ENCODE assay signal across 32 mouse cellular contexts in genomic region chr5:104089751-104090150, GRCm38 (mm10). TPM values are rescaled to one million over a fixed set of nuclear protein-coding genes. Genes with fewer than 3 reads are reported as not detected.
DNase-seq lines count a peak whose midpoint lies in the region; ATAC-seq and TF ChIP-seq lines count a peak whose summit lies in the region.
"Had no signal": no experiment of that assay in that cellular context is flagged by ENCODE, and none has a peak within 500 bp of the region (broad histone marks: within the 10 kb centered on the region; RNA-seq: fewer than 3 reads in every experiment).

No protein-coding gene starts in this region.

- H3K4me3 ChIP-seq in hindbrain, postnatal 0 days (ENCODE audit: low read length) = no peak overlapping the region
- no peak overlapping the region for H3K4me3 ChIP-seq in hindbrain, embryonic 14.5 days (replicated peaks; ENCODE audit: low read length)
- H3K4me3 ChIP-seq in midbrain, postnatal 0 days (ENCODE audit: low read depth, low read length) = no peak overlapping the region
- no peak overlapping the region for H3K4me3 ChIP-seq in midbrain, embryonic 10.5 days
- H3K4me3 ChIP-seq: embryonic facial prominence, embryonic 13.5 days; embryonic facial prominence, embryonic 15.5 days; erythroblast, embryonic 14.5 days; forebrain, embryonic 10.5 days; forebrain, embryonic 12.5 days had no signal

- H3K27me3 ChIP-seq in hindbrain, postnatal 0 days (ENCODE audit: insufficient read depth, low read length) = no peaks in the 10 kb centered on the region
- no peaks in the 10 kb centered on the region for H3K27me3 ChIP-seq in hindbrain, embryonic 14.5 days (ENCODE audit: control insufficient read depth, insufficient read depth, low read length)
- H3K27me3 ChIP-seq in midbrain, postnatal 0 days (ENCODE audit: insufficient read depth, low read length) = no peaks in the 10 kb centered on the region
- no peaks in the 10 kb centered on the region for H3K27me3 ChIP-seq in midbrain, embryonic 10.5 days (ENCODE audit: low read depth, poor library complexity, severe bottlenecking)
- H3K27me3 ChIP-seq: CH12.LX; embryonic facial prominence, embryonic 13.5 days; embryonic facial prominence, embryonic 15.5 days; forebrain, embryonic 12.5 days had no signal

- no peak for TF ChIP-seq POLR2A in brain, embryonic 14.5 days (IDR thresholded peaks at IDR 0.05; ENCODE audit: borderline replicate concordance, extremely low read depth, insufficient read depth, insufficient read length, poor library complexity, severe bottlenecking)

- H3K36me3 ChIP-seq in hindbrain, postnatal 0 days (ENCODE audit: insufficient read depth, low read length) = peaks cover 4% of the 10 kb centered on the region; the same call in 1 of the 2 replicates
- peaks cover 13% of the 10 kb centered on the region; the same call in 1 of the 2 replicates for H3K36me3 ChIP-seq in hindbrain, embryonic 14.5 days (replicated peaks; ENCODE audit: control insufficient read depth, insufficient read depth)
- peaks cover 9% of the 10 kb centered on the region for H3K36me3 ChIP-seq in midbrain, postnatal 0 days (ENCODE audit: insufficient read depth, low read length)
- 0 out of 2 replicates have a peak, but pooled peaks cover 5% of the 10 kb centered on the region for H3K36me3 ChIP-seq in midbrain, embryonic 10.5 days
- H3K36me3 ChIP-seq: forebrain, embryonic 10.5 days; forebrain, embryonic 12.5 days; G1E had no signal

- 71% methylated on average over 2 of the region's 2 CpGs for WGBS in hindbrain, postnatal 0 days
- 77% methylated on average over 2 of the region's 2 CpGs for WGBS in hindbrain, embryonic 14.5 days
- 69% methylated on average over 2 of the region's 2 CpGs for WGBS in midbrain, postnatal 0 days
- WGBS in midbrain, embryonic 10.5 days = 92% methylated on average over 2 of the region's 2 CpGs

- peak; percentile 54 to 60 for DNase-seq in cerebellum, postnatal 10 days
- DNase-seq in cerebellum, postnatal 25 days = no peak
- DNase-seq in hindbrain, postnatal 0 days (ENCODE audit: low spot score) = peak; percentile 28
- DNase-seq in hindbrain, embryonic 14.5 days (ENCODE audit: low spot score) = no peak
- DNase-seq in midbrain, postnatal 0 days (ENCODE audit: low spot score) = peak; percentile 53
- no peak for DNase-seq in midbrain, embryonic 10.5 days (ENCODE audit: low spot score)
- peak; percentile 14 for DNase-seq in brain, embryonic 14.5 days (ENCODE audit: low read depth)
- DNase-seq: adrenal gland, adult 8-10 months; adrenal gland, postnatal 14 days; adrenal gland, postnatal 36 days; B cell, adult 2 months; cerebellum, adult 11 months; cerebellum, adult 18-20 months; cerebellum, adult 8-10 months; cerebellum, adult 9-11 months; cerebellum, postnatal 36 days; embryo, embryonic 11 days had no signal

- H3K27ac ChIP-seq in hindbrain, postnatal 0 days = no peak overlapping the region
- no peak overlapping the region for H3K27ac ChIP-seq in hindbrain, embryonic 14.5 days
- H3K27ac ChIP-seq in midbrain, postnatal 0 days (ENCODE audit: low read depth, low read length) = no peak overlapping the region
- H3K27ac ChIP-seq in midbrain, embryonic 10.5 days (replicated peaks) = no peak overlapping the region
- H3K27ac ChIP-seq: embryonic facial prominence, embryonic 13.5 days; embryonic facial prominence, embryonic 15.5 days; forebrain, embryonic 10.5 days; forebrain, embryonic 12.5 days had no signal

- ATAC-seq in hindbrain, postnatal 0 days = no peak
- no peak for ATAC-seq in hindbrain, embryonic 14.5 days (ENCODE audit: low FRiP score)
- no peak for ATAC-seq in midbrain, postnatal 0 days (ENCODE audit: low FRiP score)
- ATAC-seq: activated CD4-positive, CD25-positive, alpha-beta regulatory T cell, adult 4 months; CD4-positive, CD25-positive, alpha-beta regulatory T cell, adult 4 months; forebrain, embryonic 14.5 days; forebrain, embryonic 16.5 days; Patski had no signal

- H3K9ac ChIP-seq in hindbrain, postnatal 0 days (replicated peaks; ENCODE audit: low read length) = no peak overlapping the region
- no peak overlapping the region for H3K9ac ChIP-seq in hindbrain, embryonic 14.5 days
- no peak overlapping the region for H3K9ac ChIP-seq in midbrain, postnatal 0 days (replicated peaks; ENCODE audit: low read length, poor library complexity, severe bottlenecking)
- H3K9ac ChIP-seq: embryonic facial prominence, embryonic 13.5 days; embryonic facial prominence, embryonic 15.5 days; forebrain, embryonic 12.5 days had no signal

- H3K4me1 ChIP-seq in hindbrain, postnatal 0 days (ENCODE audit: insufficient read depth, low read length) = no peaks in the 10 kb centered on the region
- no peaks in the 10 kb centered on the region for H3K4me1 ChIP-seq in hindbrain, embryonic 14.5 days (replicated peaks; ENCODE audit: control insufficient read depth, insufficient read depth, low read length)
- H3K4me1 ChIP-seq in midbrain, postnatal 0 days (ENCODE audit: insufficient read depth, low read length) = no peaks in the 10 kb centered on the region
- H3K4me1 ChIP-seq in midbrain, embryonic 10.5 days = no peaks in the 10 kb centered on the region
- H3K4me1 ChIP-seq: embryonic facial prominence, embryonic 13.5 days; embryonic facial prominence, embryonic 15.5 days; forebrain, embryonic 10.5 days; forebrain, embryonic 12.5 days had no signal

- no peak overlapping the region for H3K4me2 ChIP-seq in hindbrain, postnatal 0 days (ENCODE audit: low read depth, low read length)
- no peak overlapping the region for H3K4me2 ChIP-seq in hindbrain, embryonic 14.5 days (replicated peaks)
- no peak overlapping the region for H3K4me2 ChIP-seq in midbrain, postnatal 0 days (ENCODE audit: low read depth, low read length, poor library complexity, severe bottlenecking)
- H3K4me2 ChIP-seq: embryonic facial prominence, embryonic 13.5 days; embryonic facial prominence, embryonic 15.5 days; forebrain, embryonic 12.5 days had no signal

- TF ChIP-seq CTCF in hindbrain, postnatal 0 days (IDR thresholded peaks at IDR 0.05; ENCODE audit: low read depth) = no peak
- no peak for TF ChIP-seq CTCF in midbrain, postnatal 0 days (IDR thresholded peaks at IDR 0.05)
- no peak for TF ChIP-seq CTCF in brain, embryonic 14.5 days (IDR thresholded peaks at IDR 0.05; ENCODE audit: borderline replicate concordance, extremely low read depth, insufficient read depth, insufficient read length)

- no peaks in the 10 kb centered on the region for H3K9me3 ChIP-seq in hindbrain, postnatal 0 days (ENCODE audit: low read length)
- H3K9me3 ChIP-seq in hindbrain, embryonic 14.5 days (ENCODE audit: control insufficient read depth, low read length) = no peaks in the 10 kb centered on the region
- H3K9me3 ChIP-seq in midbrain, postnatal 0 days (ENCODE audit: low read length) = no peaks in the 10 kb centered on the region
- 0 out of 2 replicates have a peak, but pooled peaks cover 3% of the 10 kb centered on the region for H3K9me3 ChIP-seq in midbrain, embryonic 10.5 days (replicated peaks)
- H3K9me3 ChIP-seq: embryonic facial prominence, embryonic 13.5 days; embryonic facial prominence, embryonic 15.5 days; forebrain, embryonic 10.5 days; forebrain, embryonic 12.5 days; G1E had no signal

RNA-seq across cellular contexts. Expression of gene Gm17660, which starts 12.3 kb away (rescaled TPM):
- 0.58 TPM in 1 of 2 replicates, not detected in the other for total RNA-seq in hindbrain, postnatal 0 days (2014; rRNA removed)
- polyA plus RNA-seq in hindbrain, postnatal 0 days (2015; fragmentation: Nextera tagmentation; extraction: Ambion mirVana) = 0.61 TPM in 1 of 2 replicates, not detected in the other
- polyA plus RNA-seq in hindbrain, embryonic 14.5 days (2014; fragmentation: Nextera tagmentation; extraction: Ambion mirVana) = not detected in 2 replicates
- not detected in 2 replicates for total RNA-seq in midbrain, postnatal 0 days (2014; rRNA removed)
- polyA plus RNA-seq in midbrain, postnatal 0 days (2015; fragmentation: Nextera tagmentation; extraction: Ambion mirVana) = 0.83 and 1.1 TPM in 2 replicates
- not detected in 2 replicates for polyA plus RNA-seq in midbrain, embryonic 10.5 days (2016; fragmentation: Nextera tagmentation; extraction: Ambion mirVana)
- polyA plus RNA-seq in brain, embryonic 14.5 days (2012; rRNA removed) = not detected in 2 replicates
- total RNA-seq: adrenal gland, adult 18-20 months; adrenal gland, adult 8-10 months; adrenal gland, postnatal 14 days; adrenal gland, postnatal 36 days; CH12.LX; common myeloid progenitor, adult 5-6 weeks; G1E had no signal
- polyA plus RNA-seq: activated CD4-positive, CD25-positive, alpha-beta regulatory T cell, adult 4 months; CD4-positive, CD25-positive, alpha-beta regulatory T cell, adult 4 months; embryonic facial prominence, embryonic 11.5 days; embryonic facial prominence, embryonic 13.5 days; erythroblast, embryonic 14.5 days; forebrain, embryonic 12.5 days; forebrain, embryonic 16.5 days; G1E; Patski had no signal

RNA-seq across cellular contexts. Expression of gene Sparcl1, which starts 23.8 kb away (rescaled TPM):
- 660 and 723 TPM in 2 replicates for total RNA-seq in hindbrain, postnatal 0 days (2014; rRNA removed)
- polyA plus RNA-seq in hindbrain, postnatal 0 days (2015; fragmentation: Nextera tagmentation; extraction: Ambion mirVana) = 782 and 913 TPM in 2 replicates
- 286 and 356 TPM in 2 replicates for polyA plus RNA-seq in hindbrain, embryonic 14.5 days (2014; fragmentation: Nextera tagmentation; extraction: Ambion mirVana)
- total RNA-seq in midbrain, postnatal 0 days (2014; rRNA removed) = 438 and 529 TPM in 2 replicates
- 358 and 444 TPM in 2 replicates for polyA plus RNA-seq in midbrain, postnatal 0 days (2015; fragmentation: Nextera tagmentation; extraction: Ambion mirVana)
- 30.0 and 42.1 TPM in 2 replicates for polyA plus RNA-seq in midbrain, embryonic 10.5 days (2016; fragmentation: Nextera tagmentation; extraction: Ambion mirVana)
- 75.9 and 150 TPM in 2 replicates for polyA plus RNA-seq in brain, embryonic 14.5 days (2012; rRNA removed)
- total RNA-seq: CH12.LX; common myeloid progenitor, adult 5-6 weeks; G1E had no signal
- polyA plus RNA-seq: activated CD4-positive, CD25-positive, alpha-beta regulatory T cell, adult 4 months; CD4-positive, CD25-positive, alpha-beta regulatory T cell, adult 4 months; erythroblast, embryonic 14.5 days; G1E; Patski had no signal

RNA-seq across cellular contexts. Expression of gene Nudt9, which starts 43.6 kb away (rescaled TPM):
- 54.9 and 59.1 TPM in 2 replicates for total RNA-seq in hindbrain, postnatal 0 days (2014; rRNA removed)
- polyA plus RNA-seq in hindbrain, postnatal 0 days (2015; fragmentation: Nextera tagmentation; extraction: Ambion mirVana) = 72.6 and 80.2 TPM in 2 replicates
- polyA plus RNA-seq in hindbrain, embryonic 14.5 days (2014; fragmentation: Nextera tagmentation; extraction: Ambion mirVana) = 63.8 and 67.2 TPM in 2 replicates
- total RNA-seq in midbrain, postnatal 0 days (2014; rRNA removed) = 48.8 and 48.9 TPM in 2 replicates
- 70.4 and 72.5 TPM in 2 replicates for polyA plus RNA-seq in midbrain, postnatal 0 days (2015; fragmentation: Nextera tagmentation; extraction: Ambion mirVana)
- 65.7 and 70.2 TPM in 2 replicates for polyA plus RNA-seq in midbrain, embryonic 10.5 days (2016; fragmentation: Nextera tagmentation; extraction: Ambion mirVana)
- polyA plus RNA-seq in brain, embryonic 14.5 days (2012; rRNA removed) = 45.6 and 45.7 TPM in 2 replicates

Comparison
In these comparisons a context has a peak if more than half of its experiments do, and no peak if none do; other contexts are left out.
1. DNase-seq: peak in cerebellum, postnatal 10 days (2 of 2), hindbrain, postnatal 0 days (single experiment), midbrain, postnatal 0 days (single experiment) and brain, embryonic 14.5 days (single experiment); none in cerebellum, postnatal 25 days (0 of 2), hindbrain, embryonic 14.5 days (single experiment) and midbrain, embryonic 10.5 days (single experiment).